Mouse (Mus musculus): Measurements from ENCODE around the gene Nrn1.

GRCm38 (mm10) chr13:36733566-36733965 is 1.4 kb downstream of the Nrn1 start:
- TF ChIP-seq CEBPB (IDR thresholded peaks at IDR 0.05; ENCODE audit: low read depth) (no peak), MAX (IDR thresholded peaks at IDR 0.05) (no peak), CTCF (IDR thresholded peaks at IDR 0.05; ENCODE audit: control insufficient read depth, insufficient read depth, insufficient read length) (no peak)

All from C2C12 (cell line).